Mouse (Mus musculus) hindbrain, embryonic 13.5 days (tissue): ENCODE measurements around the gene Rex1bd. TPM values are rescaled to one million over a fixed set of nuclear protein-coding genes. Genes with fewer than 3 reads are reported as not detected.

Experiments
- ATAC-seq: fragments of 200-750 bp; cut with Nextera tagmentation; 2 replicates; pipeline ENCODE4 v1.8.0; 2017; ENCODE audit warnings: moderate TSS enrichment; ENCODE audit not compliant: low FRiP score
- H3K27ac ChIP-seq: fragments of 300-500 bp; sonication (generic); 2 replicates; pipeline ENCODE4 v1.5.1; 2015; ENCODE audit warnings: inconsistent platforms, mild to moderate bottlenecking, moderate library complexity
- H3K27me3 ChIP-seq: fragments of 300-500 bp; sonication (generic); 2 replicates; pipeline ENCODE4 v1.6.1; 2015; ENCODE audit warnings: mild to moderate bottlenecking, inconsistent platforms
- H3K36me3 ChIP-seq: fragments of 300-500 bp; sonication (generic); 2 replicates; pipeline ENCODE4 v1.6.1; 2015; ENCODE audit warnings: mild to moderate bottlenecking, inconsistent platforms
- H3K4me1 ChIP-seq: fragments of 300-500 bp; sonication (generic); replicated peaks from 2 replicates; pipeline ENCODE4 v1.6.1; 2015; ENCODE audit warnings: inconsistent platforms
- H3K4me2 ChIP-seq: fragments of 300-500 bp; sonication (generic); 2 replicates; pipeline ENCODE4 v1.6.1; 2015; ENCODE audit warnings: inconsistent platforms, mild to moderate bottlenecking, moderate library complexity
- H3K4me3 ChIP-seq: fragments of 300-500 bp; sonication (generic); 2 replicates; pipeline ENCODE4 v1.5.1; 2015; ENCODE audit warnings: mild to moderate bottlenecking, inconsistent platforms
- H3K9ac ChIP-seq: fragments of 300-500 bp; sonication (generic); 2 replicates; pipeline ENCODE4 v1.6.1; 2015; ENCODE audit warnings: mild to moderate bottlenecking, inconsistent platforms
- H3K9me3 ChIP-seq: fragments of 300-500 bp; sonication (generic); 2 replicates; pipeline ENCODE4 v1.6.1; 2016; ENCODE audit warnings: inconsistent platforms
- WGBS: fragments of 180-500 bp; shearing (Covaris S2); methylation state at CpG from one replicate; pipeline ENCODE4 v1.1.7; 2015; 5-methylcytosine and 5-hydroxymethylcytosine counted together
- polyA plus RNA-seq: library from polyadenylated mRNA; unstranded; fragments of >200 nt; fragmentation: Nextera tagmentation; extraction: Ambion mirVana; gene quantifications from 2 replicates; pipeline ENCODE4 v1.2.1, GENCODE M21; 2015

Gene Rex1bd
- polyA plus RNA-seq, 1 experiment from 2014 or later = 147 TPM

GRCm38 (mm10) chr8:70540013-70540506, 33.5 kb upstream of the Rex1bd start:
- WGBS = 19% methylated on average over 4 of the region's 4 CpGs
- peaks cover 26% of the 10 kb centered on the region for H3K36me3 ChIP-seq
- peak overlapping the region; percentile 83 for H3K4me3 ChIP-seq
- H3K4me1 ChIP-seq = peaks cover 51% of the 10 kb centered on the region
- no peaks in the 10 kb centered on the region for H3K27me3 ChIP-seq
- no peaks in the 10 kb centered on the region for H3K9me3 ChIP-seq
- ATAC-seq = no peak
- peak overlapping the region; percentile 95 for H3K27ac ChIP-seq
- peak overlapping the region; percentile 96 for H3K4me2 ChIP-seq
- H3K9ac ChIP-seq = peak overlapping the region; percentile 88

DNA sequence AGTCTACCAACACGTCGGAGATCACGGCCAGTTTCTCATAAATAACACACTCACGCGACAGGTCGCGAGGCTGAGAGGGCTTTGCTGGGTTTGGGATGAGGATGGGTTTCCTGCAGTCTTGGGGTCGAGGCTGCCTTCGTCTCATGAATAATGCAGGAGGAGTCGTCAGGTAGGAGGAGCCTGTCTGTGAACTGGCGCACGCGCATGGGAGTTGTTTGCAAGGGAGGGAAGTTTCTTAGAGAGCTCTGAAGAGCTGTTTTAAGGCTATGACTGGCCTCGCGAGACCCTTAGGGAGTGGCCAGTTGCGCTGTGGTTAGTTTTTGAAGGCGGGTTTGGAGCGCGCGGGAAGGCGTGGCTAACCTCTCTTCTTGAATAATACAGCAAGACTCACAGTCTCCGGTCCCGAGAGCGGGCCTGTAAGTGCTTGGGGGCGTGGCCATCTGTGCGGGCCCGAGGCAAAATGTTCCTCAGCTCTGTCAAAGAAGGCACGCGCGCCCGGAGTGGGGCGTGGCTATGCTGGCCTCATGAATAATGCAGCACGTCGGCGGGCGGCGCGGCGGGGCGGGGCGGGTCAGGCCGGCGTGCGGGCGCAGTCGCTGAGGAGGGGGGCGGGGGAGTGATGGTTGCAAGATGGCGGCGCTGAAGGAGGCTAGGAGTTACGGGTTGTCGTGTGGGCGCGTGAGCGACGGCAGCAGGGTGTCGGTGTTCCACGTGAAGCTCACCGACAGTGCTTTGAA, 32.7 kb upstream of the Rex1bd start, which contains the start of gene Ell:
TSS of gene Ell (plus strand) at position 381 of the 737 bp plus-strand sequence.
- Histone ChIP-seq H3K27ac (peak within 1 kb of the TSS; percentile 95), H3K4me2 (peak within 1 kb of the TSS; percentile 96), H3K4me3 (peak within 1 kb of the TSS; percentile 83), H3K4me1 (peaks cover 49% of the 10 kb centered on the region), H3K36me3 (peaks cover 34% of the 10 kb centered on the region), H3K9me3 (no peaks in the 10 kb centered on the region), H3K9ac (peak within 1 kb of the TSS; percentile 88), H3K27me3 (no peaks in the 10 kb centered on the region)
- under 1% methylated on average over 58 of the region's 58 CpGs for WGBS
- ATAC-seq = peak; percentile 89

GRCm38 (mm10) chr8:70538633-70539076, 32.1 kb upstream of the Rex1bd start:
- peaks cover 43% of the 10 kb centered on the region for H3K4me1 ChIP-seq
- H3K27me3 ChIP-seq = no peaks in the 10 kb centered on the region
- peak overlapping the region; percentile 88 for H3K9ac ChIP-seq
- under 1% methylated on average over 32 of the region's 32 CpGs for WGBS
- ATAC-seq = peak; percentile 77
- H3K36me3 ChIP-seq = peaks cover 40% of the 10 kb centered on the region
- peak overlapping the region; percentile 83 for H3K4me3 ChIP-seq
- peak overlapping the region; percentile 96 for H3K4me2 ChIP-seq
- peak overlapping the region; percentile 95 for H3K27ac ChIP-seq
- no peaks in the 10 kb centered on the region for H3K9me3 ChIP-seq

GRCm38 (mm10) chr8:70538024-70538579, 31.6 kb upstream of the Rex1bd start:
- H3K4me1 ChIP-seq = peaks cover 38% of the 10 kb centered on the region
- peak overlapping the region; percentile 95 for H3K27ac ChIP-seq
- H3K4me3 ChIP-seq = peak overlapping the region; percentile 83
- peak overlapping the region; percentile 63; the same call in 1 of the 2 replicates for H3K9ac ChIP-seq
- no peaks in the 10 kb centered on the region for H3K27me3 ChIP-seq
- H3K36me3 ChIP-seq = peaks cover 46% of the 10 kb centered on the region
- ATAC-seq = peak; percentile 9
- 12% methylated on average over 24 of the region's 24 CpGs for WGBS
- H3K4me2 ChIP-seq = peak overlapping the region; percentile 96
- no peaks in the 10 kb centered on the region for H3K9me3 ChIP-seq

- WGBS = 97% methylated on average over 2 of the region's 2 CpGs
- no peak for ATAC-seq
- Histone ChIP-seq H3K27ac (no peak overlapping the region), H3K4me3 (no peak overlapping the region), H3K9me3 (no peaks in the 10 kb centered on the region), H3K36me3 (peaks cover 70% of the 10 kb centered on the region), H3K27me3 (no peaks in the 10 kb centered on the region), H3K4me1 (peaks cover 17% of the 10 kb centered on the region), H3K4me2 (no peak overlapping the region), H3K9ac (no peak overlapping the region)
Observed at GRCm38 (mm10) chr8:70535701-70536100, 29.1 kb upstream of the Rex1bd start.

DNA sequence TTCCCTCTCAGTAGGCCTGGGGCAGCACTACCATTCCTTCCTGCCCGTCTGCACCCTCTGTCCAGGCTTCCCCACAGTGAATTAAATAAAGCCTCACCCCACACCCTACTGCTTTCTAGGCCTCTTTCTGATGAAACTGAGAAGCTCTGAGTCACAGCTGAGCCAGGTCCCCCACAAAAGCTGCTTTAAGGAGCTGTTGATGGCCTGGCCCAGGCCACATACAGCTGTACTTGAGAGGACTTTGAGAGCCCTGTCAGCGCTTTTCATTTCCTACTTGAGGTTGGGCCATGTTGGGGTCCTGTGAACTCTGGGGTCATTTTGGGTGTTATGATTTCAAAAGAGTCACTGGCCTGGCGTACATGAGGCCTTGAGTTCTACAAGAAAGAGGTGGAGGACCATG, 28.7 kb upstream of the Rex1bd start:
- Histone ChIP-seq H3K9ac (no peak overlapping the region), H3K4me2 (no peak overlapping the region), H3K4me3 (no peak overlapping the region), H3K4me1 (peaks cover 13% of the 10 kb centered on the region), H3K27ac (no peak overlapping the region), H3K9me3 (no peaks in the 10 kb centered on the region), H3K27me3 (no peaks in the 10 kb centered on the region), H3K36me3 (peaks cover 74% of the 10 kb centered on the region)
- no peak for ATAC-seq
- 90% methylated on average over 3 of the region's 3 CpGs for WGBS

- WGBS = 94% methylated on average over 12 of the region's 12 CpGs
- Histone ChIP-seq H3K4me1 (peaks cover 19% of the 10 kb centered on the region), H3K9ac (no peak overlapping the region; the same call in 1 of the 2 replicates), H3K36me3 (peaks cover 81% of the 10 kb centered on the region), H3K4me3 (no peak overlapping the region), H3K27ac (no peak overlapping the region), H3K9me3 (no peaks in the 10 kb centered on the region), H3K27me3 (no peaks in the 10 kb centered on the region), H3K4me2 (no peak overlapping the region)
- no peak for ATAC-seq
Observed at GRCm38 (mm10) chr8:70534281-70534680, 27.7 kb upstream of the Rex1bd start.

- H3K9me3 ChIP-seq = no peaks in the 10 kb centered on the region
- H3K4me3 ChIP-seq = no peak overlapping the region
- no peak overlapping the region for H3K9ac ChIP-seq
- peaks cover 58% of the 10 kb centered on the region for H3K36me3 ChIP-seq
- no peaks in the 10 kb centered on the region for H3K27me3 ChIP-seq
- no peak overlapping the region for H3K27ac ChIP-seq
- WGBS = 91% methylated on average over 2 of the region's 2 CpGs
- H3K4me2 ChIP-seq = no peak overlapping the region
- peaks cover 33% of the 10 kb centered on the region for H3K4me1 ChIP-seq
- no peak for ATAC-seq
Observed at GRCm38 (mm10) chr8:70530314-70530713, 23.8 kb upstream of the Rex1bd start.

GRCm38 (mm10) chr8:70529741-70530161, 23.2 kb upstream of the Rex1bd start:
- WGBS = 93% methylated on average over 3 of the region's 3 CpGs
- peaks cover 52% of the 10 kb centered on the region for H3K36me3 ChIP-seq

DNA sequence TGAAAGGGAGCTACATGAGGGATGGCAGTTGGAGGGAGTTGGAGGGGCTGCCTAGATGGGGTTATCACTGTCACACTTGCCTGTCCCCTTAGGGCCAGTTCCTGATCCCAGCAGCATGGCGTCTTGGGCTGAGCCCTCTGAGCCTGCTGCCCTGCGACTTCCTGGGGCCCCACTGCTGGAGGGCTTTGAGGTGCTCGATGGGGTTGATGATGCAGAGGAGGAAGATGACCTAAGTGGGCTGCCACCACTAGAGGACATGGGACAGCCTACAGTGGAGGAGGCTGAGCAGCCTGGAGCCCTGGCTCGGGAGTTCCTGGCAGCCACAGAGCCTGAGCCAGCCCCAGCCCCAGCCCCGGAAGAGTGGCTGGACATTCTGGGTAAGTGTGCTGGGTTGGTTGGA, 22.7 kb upstream of the Rex1bd start:
- Histone ChIP-seq H3K36me3 (peaks cover 47% of the 10 kb centered on the region), H3K27me3 (no peaks in the 10 kb centered on the region), H3K9me3 (no peaks in the 10 kb centered on the region), H3K9ac (peak overlapping the region; percentile 49), H3K4me2 (peak overlapping the region; percentile 78; the same call in 1 of the 2 replicates), H3K4me1 (peaks cover 33% of the 10 kb centered on the region), H3K27ac (no peak overlapping the region), H3K4me3 (peak overlapping the region; percentile 4; the same call in 1 of the 2 replicates)
- 87% methylated on average over 5 of the region's 5 CpGs for WGBS
- no peak for ATAC-seq

More at GRCm38 (mm10) chr8:70529741-70530161, 23.2 kb upstream of the Rex1bd start:
- Histone ChIP-seq H3K9ac (no peak overlapping the region), H3K4me2 (no peak overlapping the region), H3K27me3 (no peaks in the 10 kb centered on the region), H3K9me3 (no peaks in the 10 kb centered on the region), H3K27ac (no peak overlapping the region), H3K4me1 (peaks cover 33% of the 10 kb centered on the region), H3K4me3 (no peak overlapping the region)
- ATAC-seq = no peak

DNA sequence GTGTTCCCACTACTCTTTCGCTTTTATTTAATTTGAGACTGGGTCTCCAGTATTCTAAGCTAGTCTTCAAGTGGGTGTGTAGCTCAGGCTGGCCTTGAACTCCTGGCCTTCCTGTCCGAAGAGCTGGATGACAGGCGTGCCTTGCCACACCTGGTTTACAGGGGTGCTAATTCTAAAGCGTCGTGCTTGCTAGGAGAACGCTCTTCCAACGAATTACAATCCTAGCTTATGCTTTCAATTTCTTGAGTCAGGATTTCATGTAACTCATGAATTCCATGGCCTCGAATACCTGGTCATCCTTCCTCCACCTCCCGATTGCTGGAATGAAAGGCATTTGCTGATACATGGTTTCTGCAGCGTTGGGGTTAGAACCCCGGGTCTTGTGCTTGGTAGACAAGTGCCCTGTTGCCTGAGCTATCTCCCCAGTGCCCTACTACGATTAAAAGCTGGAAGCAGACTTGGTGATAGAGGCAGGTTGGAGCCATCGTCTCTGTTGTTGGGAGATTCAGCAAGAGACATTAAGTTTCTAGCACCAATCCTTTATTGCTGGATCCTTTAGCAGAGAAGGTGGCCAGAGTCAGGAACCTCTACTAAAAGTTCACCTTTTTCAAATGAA, 21.7 kb upstream of the Rex1bd start:
- no peaks in the 10 kb centered on the region for H3K9me3 ChIP-seq
- peak overlapping the region; percentile 91 for H3K27ac ChIP-seq
- peaks cover 38% of the 10 kb centered on the region for H3K4me1 ChIP-seq
- no peaks in the 10 kb centered on the region for H3K27me3 ChIP-seq
- 37% methylated on average over 13 of the region's 13 CpGs for WGBS
- peak overlapping the region; percentile 92 for H3K9ac ChIP-seq
- ATAC-seq = no peak
- peak overlapping the region; percentile 77 for H3K4me3 ChIP-seq
- H3K4me2 ChIP-seq = peak overlapping the region; percentile 78
- H3K36me3 ChIP-seq = peaks cover 37% of the 10 kb centered on the region

DNA sequence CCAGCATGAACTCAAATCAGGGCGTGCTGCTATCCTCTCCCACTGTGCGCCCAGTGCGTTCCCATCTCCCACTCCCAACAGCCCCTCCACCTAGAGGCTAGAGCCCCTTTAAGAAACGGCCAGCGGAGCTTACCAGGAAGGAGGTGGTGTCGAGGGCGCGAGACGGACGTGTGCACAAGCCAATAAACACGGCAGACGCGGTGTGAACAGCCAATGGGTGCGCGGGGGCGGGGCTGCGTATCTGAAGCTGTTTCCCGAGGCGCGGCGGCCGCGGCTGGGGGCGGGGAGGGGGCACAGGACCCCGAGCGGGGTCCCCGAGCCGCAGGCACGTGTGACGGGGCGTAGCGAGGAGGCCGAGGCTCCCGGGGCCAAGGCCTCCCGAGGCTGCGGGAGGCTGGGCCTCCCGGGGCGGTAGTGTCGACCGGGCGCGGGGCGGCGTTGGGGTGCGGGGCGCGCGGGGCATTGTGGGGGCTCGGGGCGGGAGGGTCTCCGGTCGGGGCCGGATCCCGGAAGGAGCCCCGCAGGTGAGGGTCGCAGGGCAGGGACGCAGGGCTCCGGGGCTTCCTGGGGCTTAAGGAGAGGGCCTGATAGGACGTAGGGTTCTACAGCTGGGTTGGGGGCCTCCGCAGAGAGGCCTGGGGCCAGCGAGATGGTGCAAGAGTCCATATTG, 21.1 kb upstream of the Rex1bd start, which contains the start of the genes Fkbp8 and Kxd1:
TSS of gene Fkbp8 (plus strand) at position 213 of the 670 bp plus-strand sequence.
TSS of gene Kxd1 (minus strand) at position 445 of the 670 bp plus-strand sequence.
- no peaks in the 10 kb centered on the region for H3K9me3 ChIP-seq
- H3K27me3 ChIP-seq = no peaks in the 10 kb centered on the region
- peak within 1 kb of the TSS; percentile 78 for H3K4me2 ChIP-seq
- under 1% methylated on average over 50 of the region's 61 CpGs for WGBS
- H3K9ac ChIP-seq = peak within 1 kb of the TSS; percentile 92
- peaks cover 31% of the 10 kb centered on the region for H3K36me3 ChIP-seq
- H3K4me3 ChIP-seq = peak within 1 kb of the TSS; percentile 77
- H3K4me1 ChIP-seq = peaks cover 39% of the 10 kb centered on the region
- peak; percentile 92 for ATAC-seq
- H3K27ac ChIP-seq = peak within 1 kb of the TSS; percentile 91
